Mouse (Mus musculus): ENCODE data around the gene C1qtnf6. TPM values are rescaled to one million over a fixed set of nuclear protein-coding genes. Genes with fewer than 3 reads are reported as not detected.
A peak's percentile ranks its signal among the peaks of the same experiment; 100 is the strongest.

C1qtnf6 gene
- total and polyA plus RNA-seq, 3 experiments = 0.15 to 1.3 TPM; not detected in 1

- Histone ChIP-seq H3K27me3 (ENCODE audit: control insufficient read depth in 1 of 2, insufficient read depth in 2 of 2, low read length in 2 of 2) (peaks cover 0 to 3% of the 10 kb centered on the region in 2 experiments; a peak in 3 of 4 replicates), H3K9ac (ENCODE audit: control insufficient read depth, low read depth, low read length, poor library complexity, severe bottlenecking) (no peak overlapping the region), H3K27ac (ENCODE audit: control insufficient read depth, low read depth, low read length) (no peak overlapping the region), H3K4me3 (ENCODE audit: control insufficient read depth in 1 of 2, insufficient read depth in 1 of 2, low read depth in 2 of 2, low read length in 2 of 2) (no peak overlapping the region), H3K4me1 (ENCODE audit: control insufficient read depth in 1 of 2, insufficient read depth in 2 of 2, low read length in 2 of 2) (peaks cover 0 to 7% of the 10 kb centered on the region in 2 experiments; a peak in 1 of 4 replicates), H3K36me3 (ENCODE audit: control insufficient read depth in 1 of 2, insufficient read depth in 2 of 2, low read length in 2 of 2) (no peaks in the 10 kb centered on the region), H3K79me2 (ENCODE audit: control insufficient read depth, insufficient read depth, low read length, poor library complexity) (no peaks in the 10 kb centered on the region), H3K9me3 (replicated peaks; ENCODE audit: insufficient read depth, low read length) (no peaks in the 10 kb centered on the region; the same call in 1 of the 2 replicates)
- TF ChIP-seq SMC3 (IDR thresholded peaks at IDR 0.05; ENCODE audit: low read depth, low read length) (no peak), BHLHE40 (IDR thresholded peaks at IDR 0.05; ENCODE audit: borderline replicate concordance, low read depth, low read length) (no peak), UBTF (IDR thresholded peaks at IDR 0.05; ENCODE audit: borderline replicate concordance, insufficient read depth, low read depth, low read length) (no peak), MAFK (IDR thresholded peaks at IDR 0.05; ENCODE audit: borderline replicate concordance, low read depth, low read length) (no peak), MEF2A (IDR thresholded peaks at IDR 0.05; ENCODE audit: extremely low read depth, insufficient replicate concordance, low read depth, low read length, poor library complexity, severe bottlenecking) (no peak), ETS1 (IDR thresholded peaks at IDR 0.05; ENCODE audit: low read depth, low read length) (no peak), ZNF384 (IDR thresholded peaks at IDR 0.05; ENCODE audit: low read depth, low read length) (no peak), E2F4 (IDR thresholded peaks at IDR 0.05; ENCODE audit: borderline replicate concordance, low read depth, low read length) (no peak), KAT2A (conservative IDR thresholded peaks at IDR 0.05; ENCODE audit: low read depth, low read length) (no peak), ZKSCAN1 (IDR thresholded peaks at IDR 0.05; ENCODE audit: low read depth, low read length) (no peak), CHD1 (IDR thresholded peaks at IDR 0.05; ENCODE audit: low read depth, low read length) (no peak), CTCF (IDR thresholded peaks at IDR 0.05 in 2 of 3, conservative IDR thresholded peaks at IDR 0.05 in 1 of 3; ENCODE audit: control insufficient read depth in 1 of 3, insufficient read depth in 1 of 3, low read depth in 2 of 3, low read length in 3 of 3, poor library complexity in 1 of 3, severe bottlenecking in 1 of 3) (no peak), USF1 (IDR thresholded peaks at IDR 0.05; ENCODE audit: low read depth, low read length) (no peak), MAZ (IDR thresholded peaks at IDR 0.05; ENCODE audit: low read depth, low read length) (no peak), SIN3A (IDR thresholded peaks at IDR 0.05; ENCODE audit: low read length) (no peak), POLR2A (IDR thresholded peaks at IDR 0.05; ENCODE audit: control insufficient read depth in 1 of 2, insufficient read depth in 1 of 2, low read depth in 1 of 2, low read length in 2 of 2, poor library complexity in 1 of 2) (no peak), POLR2AphosphoS2 (IDR thresholded peaks at IDR 0.05; ENCODE audit: low read length) (no peak)
- peak; percentile 30 for DNase-seq (ENCODE audit: low read depth, low spot score)
Observed at GRCm38 (mm10) chr15:78548336-78548665, 17.1 kb upstream of the C1qtnf6 start.

GRCm38 (mm10) chr15:78547415-78548335 is 16.5 kb upstream of the C1qtnf6 start:
- peak; percentile 13 to 64 (median 39); a peak in 5 of 6 replicates for TF ChIP-seq CTCF (IDR thresholded peaks at IDR 0.05 in 2 of 3, conservative IDR thresholded peaks at IDR 0.05 in 1 of 3; ENCODE audit: control insufficient read depth in 1 of 3, insufficient read depth in 1 of 3, low read depth in 2 of 3, low read length in 3 of 3, poor library complexity in 1 of 3, severe bottlenecking in 1 of 3)
- no peak for TF ChIP-seq ELF1 (IDR thresholded peaks at IDR 0.05; ENCODE audit: low read depth, low read length)
- peak; percentile 42 for TF ChIP-seq ZC3H11A (IDR thresholded peaks at IDR 0.05; ENCODE audit: low read depth, low read length)
- no peak for TF ChIP-seq SIN3A (IDR thresholded peaks at IDR 0.05; ENCODE audit: low read length)
- peak; percentile 45 for TF ChIP-seq SMC3 (IDR thresholded peaks at IDR 0.05; ENCODE audit: low read depth, low read length)
- no peak for TF ChIP-seq NELFE (IDR thresholded peaks at IDR 0.05; ENCODE audit: low read depth, low read length)
- no peak for TF ChIP-seq MXI1 (IDR thresholded peaks at IDR 0.05; ENCODE audit: low read depth, low read length)
- peak; percentile 68 for TF ChIP-seq RAD21 (IDR thresholded peaks at IDR 0.05; ENCODE audit: low read depth, low read length)
- TF ChIP-seq CHD2 (IDR thresholded peaks at IDR 0.05; ENCODE audit: low read length) = no peak
- Histone ChIP-seq H3K9ac (ENCODE audit: control insufficient read depth, low read depth, low read length, poor library complexity, severe bottlenecking) (no peak overlapping the region), H3K27ac (ENCODE audit: control insufficient read depth, low read depth, low read length) (no peak overlapping the region), H3K4me3 (ENCODE audit: control insufficient read depth in 1 of 2, insufficient read depth in 1 of 2, low read depth in 2 of 2, low read length in 2 of 2) (no peak overlapping the region), H3K79me2 (ENCODE audit: control insufficient read depth, insufficient read depth, low read length, poor library complexity) (no peaks in the 10 kb centered on the region), H3K9me3 (replicated peaks; ENCODE audit: insufficient read depth, low read length) (no peaks in the 10 kb centered on the region; the same call in 1 of the 2 replicates), H3K4me1 (ENCODE audit: control insufficient read depth in 1 of 2, insufficient read depth in 2 of 2, low read length in 2 of 2) (peaks cover 0 to 7% of the 10 kb centered on the region in 2 experiments; a peak in 1 of 4 replicates), H3K36me3 (ENCODE audit: control insufficient read depth in 1 of 2, insufficient read depth in 2 of 2, low read length in 2 of 2) (no peaks in the 10 kb centered on the region), H3K27me3 (ENCODE audit: control insufficient read depth in 1 of 2, insufficient read depth in 2 of 2, low read length in 2 of 2) (peaks cover 0 to 3% of the 10 kb centered on the region in 2 experiments; a peak in 3 of 4 replicates)
- DNase-seq (ENCODE audit: low read depth, low spot score) = peak; percentile 36

Data from MEL (cell line).